Mouse (Mus musculus) liver, adult 2 months (tissue): ENCODE measurements around the gene Igfbp5. TPM values are rescaled to one million over a fixed set of nuclear protein-coding genes. Genes with fewer than 3 reads are reported as not detected.
A peak's percentile ranks its signal among the peaks of the same experiment; 100 is the strongest.

ENCODE experiments used
- DNase-seq: peaks from one replicate; pipeline ENCODE4 v3.0.0-alpha.2; 2011; ENCODE audit warnings: low read depth, low spot score; ENCODE audit errors: extremely low read depth
- H3K27ac ChIP-seq: fragments of 200-500 bp; replicated peaks from 2 replicates; pipeline ENCODE4 v1.5.1; 2012; ENCODE audit warnings: low read depth, mild to moderate bottlenecking, control low read depth, inconsistent platforms, low read length; ENCODE audit not compliant: insufficient read depth
- H3K27me3 ChIP-seq: fragments of 200-500 bp; 2 replicates; pipeline ENCODE4 v1.6.1; 2012; ENCODE audit warnings: mild to moderate bottlenecking, moderate library complexity, low read length, inconsistent platforms; ENCODE audit not compliant: control insufficient read depth, insufficient read depth
- H3K36me3 ChIP-seq: fragments of 200-500 bp; 2 replicates; pipeline ENCODE4 v1.6.1; 2012; ENCODE audit warnings: low read length, inconsistent platforms; ENCODE audit not compliant: control insufficient read depth, insufficient read depth
- H3K4me1 ChIP-seq: fragments of 200-500 bp; 2 replicates; pipeline ENCODE4 v1.6.1; 2011; ENCODE audit warnings: low read length; ENCODE audit not compliant: control insufficient read depth, insufficient read depth
- H3K4me3 ChIP-seq: fragments of 200-500 bp; 2 replicates; pipeline ENCODE4 v1.5.1; 2011; ENCODE audit warnings: low read depth, mild to moderate bottlenecking, control low read depth, low read length, moderate library complexity; ENCODE audit not compliant: insufficient read depth
- H3K79me2 ChIP-seq: fragments of 200-500 bp; 2 replicates; pipeline ENCODE4 v1.6.1; 2012; ENCODE audit warnings: inconsistent platforms, mild to moderate bottlenecking, low read length, moderate library complexity; ENCODE audit not compliant: control insufficient read depth, insufficient read depth
- H3K9ac ChIP-seq: fragments of 200-500 bp; 2 replicates; pipeline ENCODE4 v1.6.1; 2012; ENCODE audit warnings: low read depth, mild to moderate bottlenecking, control low read depth, inconsistent platforms, low read length
- CTCF ChIP-seq: fragments of 200-500 bp; IDR thresholded peaks from 2 replicates; pipeline ENCODE4 v1.5.1; 2011; ENCODE audit warnings: low read depth, low read length, control low read depth
- POLR2A ChIP-seq: fragments of 200-500 bp; IDR thresholded peaks from 2 replicates; pipeline ENCODE4 v1.6.1; 2011; ENCODE audit warnings: low read length, control low read depth; ENCODE audit not compliant: insufficient read depth; ENCODE audit errors: extremely low read depth
- WGBS: fragments of 180-500 bp; shearing (Covaris S2); methylation state at CpG from one replicate; pipeline ENCODE4 v1.1.7; 2018; 5-methylcytosine and 5-hydroxymethylcytosine counted together
- polyA plus RNA-seq: library from polyadenylated mRNA; depleted of rRNA; stranded (reverse); fragments of >200 nt; gene quantifications from 2 replicates; pipeline ENCODE4 v1.2.3, GENCODE M21; 2012; rRNA removed
- total RNA-seq: library from RNA; depleted of rRNA; stranded (reverse); fragments of >200 nt; gene quantifications from 2 replicates; pipeline ENCODE4 v1.2.3, GENCODE M21; 2014; rRNA removed

Gene Igfbp5
- total RNA-seq (2.2 and 3.0 TPM in 2 replicates), polyA plus RNA-seq (2.4 and 5.7 TPM in 2 replicates)

GRCm38 (mm10) chr1:72874287-72875211 lies at the start of gene Igfbp5:
Gene Igfbp5, minus strand, starts transcription at chr1:72874884.
- no peak for TF ChIP-seq POLR2A
- no peak for TF ChIP-seq CTCF
- 5% methylated on average over 37 of the region's 38 CpGs for WGBS
- H3K36me3 ChIP-seq: no peaks in the 10 kb centered on the region
- H3K4me1 ChIP-seq: peaks cover 13% of the 10 kb centered on the region
- H3K9ac ChIP-seq: 0 out of 2 replicates have a peak within 1 kb of the TSS, but pooled peaks have one; percentile 17
- H3K4me3 ChIP-seq: peak within 1 kb of the TSS; percentile 54
- no peak within 1 kb of the TSS for H3K27ac ChIP-seq
- H3K79me2 ChIP-seq: no peaks in the 10 kb centered on the region
- H3K27me3 ChIP-seq: peaks cover 4% of the 10 kb centered on the region; the same call in 1 of the 2 replicates
- DNase-seq: peak; percentile 43

DNA sequence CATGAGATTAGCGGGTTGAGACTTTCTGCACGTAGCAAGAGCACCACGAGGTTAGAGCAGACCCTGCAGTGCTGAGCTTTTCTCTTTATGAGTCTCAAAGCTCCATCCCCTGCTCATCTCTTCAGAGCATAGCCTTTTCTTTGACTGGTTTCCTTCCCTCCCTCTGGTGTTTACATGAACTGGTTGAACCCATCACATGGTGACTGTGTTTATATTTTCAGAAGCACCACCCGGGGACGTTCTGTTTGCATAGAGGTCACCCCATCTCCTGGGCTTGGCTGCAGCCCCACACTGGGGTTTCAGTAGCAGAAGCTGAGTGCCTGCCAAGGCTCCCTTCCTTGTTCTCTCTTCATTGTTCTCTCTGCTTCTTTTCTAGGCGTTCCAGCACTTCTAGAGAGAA lies 40.1 kb upstream of the Igfbp5 start:
- Histone ChIP-seq H3K79me2 (no peaks in the 10 kb centered on the region), H3K27ac (no peak overlapping the region), H3K4me1 (no peaks in the 10 kb centered on the region), H3K27me3 (no peaks in the 10 kb centered on the region), H3K36me3 (no peaks in the 10 kb centered on the region), H3K9ac (no peak overlapping the region), H3K4me3 (no peak overlapping the region)
- no peak for TF ChIP-seq CTCF
- 42% methylated on average over 6 of the region's 6 CpGs for WGBS
- peak; percentile 39 for DNase-seq

GRCm38 (mm10) chr1:72913073-72913472 lies 38.4 kb upstream of the Igfbp5 start:
- no peaks in the 10 kb centered on the region for H3K36me3 ChIP-seq
- no peak overlapping the region for H3K27ac ChIP-seq
- H3K27me3 ChIP-seq: no peaks in the 10 kb centered on the region
- 30% methylated on average over 5 of the region's 5 CpGs for WGBS
- TF ChIP-seq POLR2A: no peak
- no peak for TF ChIP-seq CTCF
- H3K4me1 ChIP-seq: no peaks in the 10 kb centered on the region
- no peak overlapping the region for H3K4me3 ChIP-seq
- H3K9ac ChIP-seq: no peak overlapping the region
- H3K79me2 ChIP-seq: no peaks in the 10 kb centered on the region
- DNase-seq: peak; percentile 42

- Histone ChIP-seq H3K4me3 (no peak overlapping the region), H3K79me2 (no peaks in the 10 kb centered on the region), H3K27ac (no peak overlapping the region), H3K4me1 (no peaks in the 10 kb centered on the region), H3K36me3 (no peaks in the 10 kb centered on the region), H3K27me3 (no peaks in the 10 kb centered on the region), H3K9ac (no peak overlapping the region)
- DNase-seq: no peak
- WGBS: 81% methylated on average over 2 of the region's 2 CpGs
- no peak for TF ChIP-seq CTCF
- TF ChIP-seq POLR2A: no peak
Observed at GRCm38 (mm10) chr1:72895821-72896220, 21.1 kb upstream of the Igfbp5 start.

DNA sequence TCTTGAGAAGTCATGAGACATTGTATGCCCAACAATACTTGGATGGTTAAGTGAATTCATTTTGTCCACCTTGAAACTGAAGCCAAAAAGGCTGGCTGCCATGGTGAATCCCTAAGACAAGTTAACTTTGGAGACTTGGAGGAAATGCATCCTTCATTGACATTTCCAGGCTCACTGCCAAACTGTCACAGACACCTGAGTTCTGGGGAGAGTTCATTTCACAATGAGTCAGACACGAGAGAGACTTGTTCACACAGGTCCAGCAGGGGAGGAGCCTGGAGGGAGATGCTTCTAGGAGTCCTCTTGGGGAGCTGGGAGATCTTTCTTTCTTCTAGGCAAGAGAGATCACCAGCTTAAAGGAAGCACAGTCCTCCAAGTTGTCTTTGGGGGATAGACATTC lies 13.2 kb upstream of the Igfbp5 start:
- H3K4me1 ChIP-seq: no peaks in the 10 kb centered on the region
- WGBS: 14% methylated on average over 1 of the region's 1 CpGs
- no peak overlapping the region for H3K4me3 ChIP-seq
- H3K79me2 ChIP-seq: no peaks in the 10 kb centered on the region
- no peak overlapping the region for H3K27ac ChIP-seq
- no peaks in the 10 kb centered on the region for H3K36me3 ChIP-seq
- DNase-seq: no peak
- H3K9ac ChIP-seq: no peak overlapping the region
- H3K27me3 ChIP-seq: no peaks in the 10 kb centered on the region
- no peak for TF ChIP-seq POLR2A
- TF ChIP-seq CTCF: no peak

DNA sequence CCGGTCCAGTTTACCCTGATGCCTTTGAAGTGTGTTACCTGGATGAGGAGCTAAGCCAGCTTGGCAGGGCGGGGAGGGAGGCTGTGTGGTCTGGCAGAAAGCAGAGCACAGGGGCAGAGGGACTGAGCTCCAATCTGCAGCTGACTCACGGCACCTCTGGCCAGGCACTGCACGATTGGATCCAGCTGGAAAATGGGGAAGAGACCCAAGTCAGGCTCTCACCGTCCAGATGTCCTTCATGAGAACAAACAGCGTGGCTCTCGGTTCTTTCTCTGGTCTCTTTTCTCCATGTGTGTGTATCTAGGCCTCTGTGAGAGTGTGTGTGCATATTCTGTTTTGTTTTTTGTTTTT lies 11.1 kb upstream of the Igfbp5 start:
- no peak overlapping the region for H3K4me3 ChIP-seq
- TF ChIP-seq CTCF (no peak), POLR2A (no peak)
- no peaks in the 10 kb centered on the region for H3K36me3 ChIP-seq
- 89% methylated on average over 7 of the region's 7 CpGs for WGBS
- H3K79me2 ChIP-seq: no peaks in the 10 kb centered on the region
- H3K27ac ChIP-seq: no peak overlapping the region
- no peaks in the 10 kb centered on the region for H3K27me3 ChIP-seq
- no peak for DNase-seq
- no peaks in the 10 kb centered on the region for H3K4me1 ChIP-seq
- no peak overlapping the region for H3K9ac ChIP-seq
